15 mouse cellular contexts compared by ENCODE assay signal in the genomic region with DNA sequence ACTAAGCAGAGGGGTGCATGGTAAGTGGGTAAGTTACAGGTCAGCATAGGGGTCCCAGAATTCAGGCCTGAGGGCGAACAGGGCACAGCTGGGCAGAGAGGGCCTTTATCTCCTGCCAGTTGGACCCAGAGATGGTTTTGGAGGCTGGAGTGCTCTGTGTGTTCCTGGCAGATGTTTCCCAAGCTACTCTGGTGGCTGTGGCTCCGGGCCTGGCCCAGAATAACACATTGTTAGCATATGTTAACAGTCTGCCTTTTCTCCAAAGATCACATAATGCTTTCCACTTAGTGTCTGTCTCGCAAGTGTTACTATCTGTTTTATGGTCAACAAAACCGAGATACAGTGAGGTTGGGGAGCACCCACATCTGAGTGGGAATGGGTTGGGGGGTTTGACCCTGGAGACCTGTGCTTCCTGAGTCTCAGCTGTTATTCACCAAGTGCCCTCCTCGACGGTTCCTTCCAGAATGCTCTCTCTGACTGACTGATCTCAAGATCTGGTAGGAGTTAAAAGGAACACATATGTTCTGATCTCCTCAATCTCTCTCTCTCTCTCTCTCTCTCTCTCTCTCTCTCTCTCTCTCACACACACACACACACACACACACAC. TPM values are rescaled to one million over a fixed set of nuclear protein-coding genes. Genes with fewer than 3 reads are reported as not detected.
DNase-seq lines count a peak whose midpoint lies in the region; ATAC-seq and TF ChIP-seq lines count a peak whose summit lies in the region.
"Had no signal": no experiment of that assay in that cellular context is flagged by ENCODE, and none has a peak within 500 bp of the region (broad histone marks: within the 10 kb centered on the region; RNA-seq: fewer than 3 reads in every experiment).

No protein-coding gene starts in this region.

- no peak for TF ChIP-seq CTCF in MEL (IDR thresholded peaks at IDR 0.05 in 2 of 3, conservative IDR thresholded peaks at IDR 0.05 in 1 of 3; ENCODE audit: control insufficient read depth in 1 of 3, insufficient read depth in 1 of 3, low read depth in 2 of 3, low read length in 3 of 3, poor library complexity in 1 of 3, severe bottlenecking in 1 of 3)

- WGBS in embryonic facial prominence, embryonic 12.5 days = 61% methylated on average over 6 of the region's 6 CpGs
- WGBS in liver, embryonic 16.5 days (ENCODE audit: insufficient replicate concordance) = 29% methylated on average over 6 of the region's 6 CpGs
- 63% methylated on average over 6 of the region's 6 CpGs for WGBS in intestine, embryonic 15.5 days

- no peak overlapping the region for H3K9ac ChIP-seq in MEL (ENCODE audit: control insufficient read depth, low read depth, low read length, poor library complexity, severe bottlenecking)
- no peak overlapping the region for H3K9ac ChIP-seq in embryonic facial prominence, embryonic 12.5 days
- no peak overlapping the region for H3K9ac ChIP-seq in liver, embryonic 16.5 days (ENCODE audit: low read depth, low read length)
- H3K9ac ChIP-seq in intestine, embryonic 15.5 days = no peak overlapping the region
- H3K9ac ChIP-seq: limb, embryonic 12.5 days had no signal

- H3K79me2 ChIP-seq in MEL (ENCODE audit: control insufficient read depth, insufficient read depth, low read length, poor library complexity) = peaks cover 37% of the 10 kb centered on the region

- H3K4me1 ChIP-seq in megakaryocyte, embryonic 14.5 days = peaks cover 99% of the 10 kb centered on the region
- H3K4me1 ChIP-seq in MEL (ENCODE audit: control insufficient read depth in 1 of 2, insufficient read depth in 2 of 2, low read length in 2 of 2) = peaks cover 6 to 31% of the 10 kb centered on the region in 2 experiments
- H3K4me1 ChIP-seq in embryonic facial prominence, embryonic 12.5 days = peaks cover 11% of the 10 kb centered on the region
- peaks cover 29% of the 10 kb centered on the region for H3K4me1 ChIP-seq in liver, embryonic 16.5 days (ENCODE audit: control insufficient read depth, low read depth, low read length)
- H3K4me1 ChIP-seq in intestine, embryonic 15.5 days (replicated peaks) = 0 out of 2 replicates have a peak, but pooled peaks cover 5% of the 10 kb centered on the region

- no peak for TF ChIP-seq RAD21 in MEL (IDR thresholded peaks at IDR 0.05; ENCODE audit: low read depth, low read length)

- H3K4me2 ChIP-seq in embryonic facial prominence, embryonic 12.5 days (replicated peaks) = no peak overlapping the region
- H3K4me2 ChIP-seq in liver, embryonic 16.5 days (ENCODE audit: low read depth, low read length) = no peak overlapping the region
- no peak overlapping the region for H3K4me2 ChIP-seq in intestine, embryonic 15.5 days (replicated peaks)
- H3K4me2 ChIP-seq: limb, embryonic 12.5 days had no signal

- H3K4me3 ChIP-seq in megakaryocyte, embryonic 14.5 days (replicated peaks) = peak overlapping the region; percentile 83
- no peak overlapping the region for H3K4me3 ChIP-seq in MEL (ENCODE audit: control insufficient read depth in 1 of 2, insufficient read depth in 1 of 2, low read depth in 2 of 2, low read length in 2 of 2)
- no peak overlapping the region for H3K4me3 ChIP-seq in embryonic facial prominence, embryonic 12.5 days
- no peak overlapping the region for H3K4me3 ChIP-seq in liver, embryonic 16.5 days (ENCODE audit: low read depth, low read length)
- H3K4me3 ChIP-seq in intestine, embryonic 15.5 days (replicated peaks) = no peak overlapping the region
- H3K4me3 ChIP-seq: forebrain, embryonic 10.5 days; left cerebral cortex, adult 2 months; limb, embryonic 12.5 days; midbrain, embryonic 10.5 days had no signal

- H3K27ac ChIP-seq in MEL (ENCODE audit: control insufficient read depth, low read depth, low read length) = peak overlapping the region; percentile 31; the same call in 1 of the 2 replicates
- peak overlapping the region; percentile 41; the same call in 1 of the 2 replicates for H3K27ac ChIP-seq in embryonic facial prominence, embryonic 12.5 days
- peak overlapping the region; percentile 7; the same call in 1 of the 2 replicates for H3K27ac ChIP-seq in liver, embryonic 16.5 days (ENCODE audit: low read length)
- no peak overlapping the region for H3K27ac ChIP-seq in intestine, embryonic 15.5 days
- H3K27ac ChIP-seq: forebrain, embryonic 10.5 days; kidney, postnatal 0 days; left cerebral cortex, adult 2 months; limb, embryonic 12.5 days; midbrain, embryonic 10.5 days had no signal

- TF ChIP-seq EP300 in MEL (IDR thresholded peaks at IDR 0.05; ENCODE audit: low read depth in 1 of 2, low read length in 2 of 2) = no peak

- DNase-seq in MEL (ENCODE audit: low read depth, low spot score) = no peak
- no peak for DNase-seq in yolk sac, embryonic 10.5 days (ENCODE audit: low spot score)
- DNase-seq: cerebellum, postnatal 14 days; retina, postnatal 1 day; spleen, adult 18-20 months had no signal

- no peaks in the 10 kb centered on the region for H3K9me3 ChIP-seq in megakaryocyte, embryonic 14.5 days
- H3K9me3 ChIP-seq in MEL (replicated peaks; ENCODE audit: insufficient read depth, low read length) = no peaks in the 10 kb centered on the region
- no peaks in the 10 kb centered on the region for H3K9me3 ChIP-seq in embryonic facial prominence, embryonic 12.5 days
- H3K9me3 ChIP-seq in liver, embryonic 16.5 days (replicated peaks; ENCODE audit: control insufficient read depth, low read length) = no peaks in the 10 kb centered on the region
- no peaks in the 10 kb centered on the region for H3K9me3 ChIP-seq in intestine, embryonic 15.5 days
- H3K9me3 ChIP-seq: forebrain, embryonic 10.5 days; limb, embryonic 12.5 days; midbrain, embryonic 10.5 days had no signal

- 0 out of 4 replicates have a peak, but pooled peaks of 1 of the 2 experiments have one; percentile 1 for TF ChIP-seq POLR2A in MEL (IDR thresholded peaks at IDR 0.05; ENCODE audit: control insufficient read depth in 1 of 2, insufficient read depth in 1 of 2, low read depth in 1 of 2, low read length in 2 of 2, poor library complexity in 1 of 2)

- no peak for ATAC-seq in megakaryocyte, adult 5-6 weeks (ENCODE audit: poor library complexity, severe bottlenecking)
- no peak for ATAC-seq in embryonic facial prominence, embryonic 12.5 days (ENCODE audit: insufficient number of reproducible peaks, insufficient read depth, low FRiP score, low TSS enrichment)
- no peak for ATAC-seq in liver, embryonic 16.5 days (ENCODE audit: low read depth)
- no peak for ATAC-seq in intestine, embryonic 15.5 days

- peaks cover 88% of the 10 kb centered on the region for H3K36me3 ChIP-seq in megakaryocyte, embryonic 14.5 days (replicated peaks; ENCODE audit: low read length)
- H3K36me3 ChIP-seq in MEL (ENCODE audit: control insufficient read depth in 1 of 2, insufficient read depth in 2 of 2, low read length in 2 of 2) = peaks cover 19 to 26% of the 10 kb centered on the region in 2 experiments
- no peaks in the 10 kb centered on the region for H3K36me3 ChIP-seq in embryonic facial prominence, embryonic 12.5 days
- H3K36me3 ChIP-seq in liver, embryonic 16.5 days (ENCODE audit: control insufficient read depth, insufficient read depth) = no peaks in the 10 kb centered on the region
- H3K36me3 ChIP-seq in intestine, embryonic 15.5 days = no peaks in the 10 kb centered on the region
- H3K36me3 ChIP-seq: forebrain, embryonic 10.5 days; limb, embryonic 12.5 days; midbrain, embryonic 10.5 days had no signal

- H3K27me3 ChIP-seq in megakaryocyte, embryonic 14.5 days (replicated peaks) = no peaks in the 10 kb centered on the region
- no peaks in the 10 kb centered on the region for H3K27me3 ChIP-seq in MEL (ENCODE audit: control insufficient read depth in 1 of 2, insufficient read depth in 2 of 2, low read length in 2 of 2)
- no peaks in the 10 kb centered on the region for H3K27me3 ChIP-seq in embryonic facial prominence, embryonic 12.5 days
- no peaks in the 10 kb centered on the region for H3K27me3 ChIP-seq in liver, embryonic 16.5 days (ENCODE audit: control insufficient read depth, insufficient read depth, low read depth, low read length)
- no peaks in the 10 kb centered on the region for H3K27me3 ChIP-seq in intestine, embryonic 15.5 days (replicated peaks)
- H3K27me3 ChIP-seq: limb, embryonic 12.5 days had no signal

TF ChIP-seq in MEL, 35 proteins besides CTCF, POLR2A, EP300 and RAD21:
- TF ChIP-seq MYB (IDR thresholded peaks at IDR 0.05; ENCODE audit: low read depth, low read length) (no peak), MAX (IDR thresholded peaks at IDR 0.05; ENCODE audit: low read length) (0 out of 2 replicates have a peak, but pooled peaks have one; percentile 20)

RNA-seq across cellular contexts. Expression of gene Runx1, which starts 39.6 kb away (rescaled TPM):
- 322 and 895 TPM in 2 replicates for polyA plus RNA-seq in megakaryocyte, embryonic 14.5 days (2012; ENCODE audit: insufficient read depth, low replicate concordance)
- total RNA-seq in megakaryocyte, adult 5-6 weeks (2015) = 93.4 and 112 TPM in 2 replicates
- 44.7 and 61.5 TPM in 2 replicates for total RNA-seq in megakaryocyte, adult 5-6 weeks (2017)
- total RNA-seq in MEL (2012; rRNA removed) = 14.3 and 17.1 TPM in 2 replicates
- polyA plus RNA-seq in MEL (2012; ENCODE audit: insufficient read depth in 1 of 2, insufficient read length in 2 of 2, low read depth in 1 of 2, low replicate concordance in 2 of 2, missing spikeins in 1 of 2) = 10 to 100 TPM in 1 of 2 experiments, not detected in 1; 23.5 TPM
- polyA plus RNA-seq in embryonic facial prominence, embryonic 12.5 days (2016; fragmentation: Nextera tagmentation; extraction: Ambion mirVana) = 13.8 and 15.8 TPM in 2 replicates
- 4.1 and 4.4 TPM in 2 replicates for polyA plus RNA-seq in liver, embryonic 16.5 days (2015; fragmentation: Nextera tagmentation; extraction: Ambion mirVana)
- 2.5 and 3.0 TPM in 2 replicates for polyA plus RNA-seq in intestine, embryonic 15.5 days (2015; fragmentation: Nextera tagmentation; extraction: Ambion mirVana)

Comparison
In these comparisons a context has a peak if more than half of its experiments do, and no peak if none do; other contexts are left out.
1. RNA of gene Runx1, which starts 39.6 kb away (polyA plus RNA-seq): 322 to 895 TPM in megakaryocyte, embryonic 14.5 days; 23.5 TPM in MEL, 13.8 to 15.8 TPM in embryonic facial prominence, embryonic 12.5 days, 4.1 to 4.4 TPM in liver, embryonic 16.5 days and 2.5 to 3.0 TPM in intestine, embryonic 15.5 days; every median in the first group is over 10 times any median in the second.